Mouse (Mus musculus) layer of hippocampus, postnatal 14 days (tissue): ENCODE measurements at regions not wholly inside any gene's neighbourhood (a gene's known extent, or its start where the extent isn't known, plus 50 kb on each side); places are given as distances from the start of the nearest gene placed in this dataset.

Experiments used
- DNase-seq, 2 experiments: peaks; one replicate each; pipeline ENCODE4 v3.0.0; 2021 to 2022; ENCODE audit warnings: low spot score in 2 of 2, mixed read lengths in 1 of 2

GRCm38 (mm10) chr13:90376619-90377018 is 287.2 kb upstream of the Xrcc4 start:
- DNase-seq = no peak

GRCm38 (mm10) chr13:90376207-90376606 is 286.8 kb upstream of the Xrcc4 start:
- DNase-seq = no peak

GRCm38 (mm10) chr13:90371415-90372150 is 282.2 kb upstream of the Xrcc4 start:
- no peak for DNase-seq

GRCm38 (mm10) chr13:90370746-90371414 is 281.5 kb upstream of the Xrcc4 start:
- no peak for DNase-seq

- DNase-seq = no peak
Measured at GRCm38 (mm10) chr13:90364518-90365027, 275.2 kb upstream of the Xrcc4 start.

- no peak for DNase-seq
Measured at GRCm38 (mm10) chr13:90359861-90360601, 270.6 kb upstream of the Xrcc4 start.

- DNase-seq = no peak
Measured at GRCm38 (mm10) chr13:90358149-90358548, 268.7 kb upstream of the Xrcc4 start.

- no peak for DNase-seq
Measured at GRCm38 (mm10) chr13:90355602-90356001, 266.2 kb upstream of the Xrcc4 start.

- no peak for DNase-seq
Measured at GRCm38 (mm10) chr13:90342823-90343222, 253.4 kb upstream of the Xrcc4 start.

- DNase-seq = no peak
Measured at GRCm38 (mm10) chr13:90341597-90342212, 252.3 kb upstream of the Xrcc4 start.

- no peak for DNase-seq
Measured at GRCm38 (mm10) chr13:90340647-90341160, 251.3 kb upstream of the Xrcc4 start.

GRCm38 (mm10) chr13:90337591-90337990 is 248.2 kb upstream of the Xrcc4 start:
- no peak for DNase-seq

GRCm38 (mm10) chr13:90335741-90336037 is 246.3 kb upstream of the Xrcc4 start:
- no peak for DNase-seq

- peak in 1 of 2 experiments; percentile 14 for DNase-seq
Measured at GRCm38 (mm10) chr13:90334934-90335740, 245.7 kb upstream of the Xrcc4 start.

- no peak for DNase-seq
Measured at GRCm38 (mm10) chr13:90334286-90334685, 244.9 kb upstream of the Xrcc4 start.

GRCm38 (mm10) chr13:90325226-90325625 is 235.8 kb upstream of the Xrcc4 start:
- DNase-seq = peak in 1 of 2 experiments; percentile 51

- DNase-seq = no peak
Measured at GRCm38 (mm10) chr13:90313209-90313978, 224.0 kb upstream of the Xrcc4 start.

- DNase-seq = no peak
Measured at GRCm38 (mm10) chr13:90310482-90310881, 221.1 kb upstream of the Xrcc4 start.

GRCm38 (mm10) chr13:90300481-90300880 is 211.1 kb upstream of the Xrcc4 start:
- no peak for DNase-seq

- DNase-seq = no peak
Measured at GRCm38 (mm10) chr13:90294648-90295007, 205.2 kb upstream of the Xrcc4 start.
